Mouse (Mus musculus) bone marrow macrophage, adult 2 months (primary cell): ENCODE data around the gene Ebf1. TPM values are rescaled to one million over a fixed set of nuclear protein-coding genes. Genes with fewer than 3 reads are reported as not detected.

Experiments
- H3K27ac ChIP-seq: 2 replicates; pipeline ENCODE4 v1.5.1; 2012; ENCODE audit warnings: low read depth, low read length; ENCODE audit not compliant: insufficient read depth
- H3K4me1 ChIP-seq: 2 replicates; pipeline ENCODE4 v1.6.1; 2012; ENCODE audit warnings: low read length; ENCODE audit not compliant: control insufficient read depth, insufficient read depth
- H3K4me3 ChIP-seq: 2 replicates; pipeline ENCODE4 v1.5.1; 2012; ENCODE audit warnings: mild to moderate bottlenecking, low read length, moderate library complexity; ENCODE audit not compliant: insufficient read depth
- CTCF ChIP-seq: IDR thresholded peaks from 2 replicates; pipeline ENCODE4 v1.5.1; 2012; ENCODE audit warnings: low read depth, mild to moderate bottlenecking, low read length, moderate library complexity
- POLR2A ChIP-seq: IDR thresholded peaks from 2 replicates; pipeline ENCODE4 v1.6.1; 2012; ENCODE audit warnings: mild to moderate bottlenecking, low read depth, low read length, borderline replicate concordance
- polyA plus RNA-seq: library from polyadenylated mRNA; stranded (reverse); fragments of >200 nt; gene quantifications from 2 replicates; pipeline ENCODE4 v1.2.4, GENCODE M21; 2012; ENCODE audit not compliant: missing spikeins, insufficient read depth, insufficient read length

Gene Ebf1
- polyA plus RNA-seq, 1 experiment, result 0.32 TPM

DNA sequence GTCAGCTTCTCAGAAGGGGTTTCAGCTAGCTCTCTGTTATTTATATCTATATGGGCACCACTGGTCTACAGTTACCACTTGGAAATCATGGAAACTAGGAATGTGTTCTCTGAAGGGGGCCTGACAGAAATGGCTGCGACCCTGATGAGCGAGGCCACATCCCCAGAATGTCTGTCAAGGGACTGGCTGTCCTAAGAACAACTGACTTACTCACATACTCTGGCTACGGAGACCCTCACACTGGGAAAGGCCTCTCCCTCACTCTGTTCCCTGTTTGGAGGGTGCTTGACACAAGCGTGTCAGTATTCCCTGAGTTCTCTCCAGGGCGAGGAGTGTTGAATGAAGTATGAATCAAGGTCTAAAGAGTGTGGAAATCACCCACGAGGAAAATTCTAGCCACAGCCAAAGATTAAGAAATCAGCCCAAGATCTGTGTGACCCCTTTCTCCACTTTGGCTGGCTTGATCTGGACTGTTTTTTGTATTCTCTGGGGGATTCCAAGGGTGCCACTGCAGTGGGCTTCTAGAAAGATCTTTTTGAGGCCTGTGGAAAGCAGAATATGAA is 40.8 kb downstream of the Ebf1 start:
- TF ChIP-seq CTCF (no peak), POLR2A (no peak)
- H3K27ac ChIP-seq, result no peak overlapping the region
- no peak overlapping the region for H3K4me3 ChIP-seq
- H3K4me1 ChIP-seq, result no peaks in the 10 kb centered on the region

DNA sequence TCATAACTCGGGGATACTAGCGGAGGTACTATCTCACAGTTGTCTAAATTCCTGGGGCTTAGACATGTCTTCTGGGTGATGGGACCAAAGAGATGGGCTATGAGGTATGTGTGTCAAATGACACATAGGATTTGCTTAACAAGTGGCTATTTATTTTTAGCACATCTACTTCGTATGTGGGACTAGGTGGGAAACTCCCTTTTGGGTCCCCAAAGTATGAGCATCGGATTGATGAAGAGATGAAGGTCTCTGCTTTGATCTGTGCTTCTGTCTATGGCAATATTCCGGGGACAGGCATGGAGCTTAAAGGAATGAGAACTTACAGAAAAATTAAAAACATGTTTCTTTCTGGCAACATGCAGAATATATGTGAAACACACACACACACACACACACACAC is 44.8 kb downstream of the Ebf1 start:
- no peak overlapping the region for H3K27ac ChIP-seq
- H3K4me3 ChIP-seq, result no peak overlapping the region
- no peaks in the 10 kb centered on the region for H3K4me1 ChIP-seq
- no peak for TF ChIP-seq POLR2A
- TF ChIP-seq CTCF, result no peak

DNA sequence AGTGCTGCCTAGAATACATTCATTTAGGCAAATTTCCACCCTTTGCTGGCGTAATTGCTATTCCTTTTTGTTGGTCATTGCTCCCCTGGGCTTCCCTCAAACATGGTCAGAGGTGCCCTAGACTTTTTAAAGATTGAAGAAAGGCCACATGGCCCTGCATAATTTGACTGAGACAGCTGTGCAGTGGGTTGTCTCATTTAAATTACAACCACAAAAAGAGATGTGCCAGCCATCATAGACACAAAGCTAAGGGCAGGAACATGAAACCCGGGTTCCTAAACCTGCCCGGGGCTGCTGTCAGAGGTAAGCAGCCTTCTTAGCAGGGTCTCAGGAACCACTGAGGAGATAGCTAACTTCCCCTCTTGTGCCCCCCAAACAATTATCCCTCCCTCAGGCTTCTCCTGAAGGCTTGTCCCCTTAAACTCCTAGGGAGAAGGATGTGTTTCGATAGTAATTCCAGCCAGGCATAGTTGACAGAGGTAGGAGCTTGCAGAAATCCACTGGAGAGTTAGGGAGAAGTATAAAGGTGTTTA is 46.6 kb downstream of the Ebf1 start:
- no peak for TF ChIP-seq POLR2A
- no peak for TF ChIP-seq CTCF
- no peak overlapping the region for H3K4me3 ChIP-seq
- H3K27ac ChIP-seq, result no peak overlapping the region
- no peaks in the 10 kb centered on the region for H3K4me1 ChIP-seq

DNA sequence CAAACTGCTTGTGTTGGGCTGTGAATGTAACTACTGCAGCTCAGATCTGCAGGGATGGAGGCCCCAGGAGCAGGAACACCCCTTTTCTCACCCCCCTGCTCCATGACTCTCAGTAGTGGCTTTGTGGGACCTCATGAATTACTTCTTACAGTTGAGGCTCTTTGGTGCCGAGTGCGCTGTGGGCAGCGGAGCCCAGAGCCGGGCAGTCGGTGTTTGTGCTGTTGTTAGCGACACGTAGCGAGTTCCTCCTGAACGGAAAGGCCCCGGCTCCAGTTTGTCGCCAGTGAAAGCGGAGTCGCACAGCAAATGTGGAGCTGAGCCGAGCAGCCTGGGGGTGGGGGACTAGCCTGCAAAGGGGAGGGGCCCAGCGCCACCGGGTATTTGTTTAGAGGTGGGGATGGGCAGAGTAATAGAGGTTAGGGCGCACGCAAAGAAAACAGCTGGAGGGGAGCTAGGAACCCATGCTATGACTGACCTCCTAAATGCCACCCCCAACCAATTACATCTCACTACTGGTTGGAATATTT is 48.1 kb downstream of the Ebf1 start:
- TF ChIP-seq POLR2A (no peak), CTCF (no peak)
- H3K27ac ChIP-seq, result no peak overlapping the region
- H3K4me1 ChIP-seq, result no peaks in the 10 kb centered on the region
- H3K4me3 ChIP-seq, result no peak overlapping the region

DNA sequence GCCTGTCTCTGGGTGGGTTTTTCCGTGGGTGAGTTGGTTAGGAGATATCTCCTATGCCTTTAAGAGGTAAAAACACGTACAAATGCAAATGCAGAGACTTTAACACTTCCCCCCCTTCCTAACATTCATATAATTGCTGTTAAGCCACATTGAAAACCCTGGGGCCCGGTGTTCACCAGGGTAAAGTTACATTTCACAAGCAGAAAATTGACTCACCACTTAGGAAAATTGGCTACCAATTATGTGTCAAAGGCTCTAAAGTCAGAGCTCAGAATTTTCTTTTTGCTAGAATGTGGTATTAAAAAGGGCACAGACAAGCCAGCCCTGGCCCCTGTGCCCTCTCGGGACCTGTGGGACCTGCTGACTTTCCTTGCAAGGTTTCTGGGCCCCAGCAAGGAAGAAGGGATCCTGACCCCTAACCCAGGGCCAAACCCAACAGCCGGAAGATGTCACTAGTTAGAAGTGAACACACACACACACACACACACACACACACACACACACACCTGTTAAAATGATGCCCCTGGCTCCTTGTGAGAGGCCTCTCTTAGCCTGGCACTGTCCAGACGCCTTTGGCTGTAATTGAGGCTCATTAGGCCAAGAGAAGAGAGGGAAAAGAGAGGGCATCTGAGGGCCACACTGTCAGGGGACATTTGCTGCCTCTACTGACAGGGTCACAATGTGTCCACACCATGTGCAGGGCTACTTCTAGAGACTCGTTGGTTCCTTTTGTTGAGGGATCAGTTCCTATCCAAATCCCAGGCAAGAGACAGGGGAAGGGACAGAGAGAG is 48.8 kb downstream of the Ebf1 start:
- TF ChIP-seq POLR2A (no peak), CTCF (no peak)
- no peak overlapping the region for H3K4me3 ChIP-seq
- no peak overlapping the region for H3K27ac ChIP-seq
- H3K4me1 ChIP-seq, result no peaks in the 10 kb centered on the region

DNA sequence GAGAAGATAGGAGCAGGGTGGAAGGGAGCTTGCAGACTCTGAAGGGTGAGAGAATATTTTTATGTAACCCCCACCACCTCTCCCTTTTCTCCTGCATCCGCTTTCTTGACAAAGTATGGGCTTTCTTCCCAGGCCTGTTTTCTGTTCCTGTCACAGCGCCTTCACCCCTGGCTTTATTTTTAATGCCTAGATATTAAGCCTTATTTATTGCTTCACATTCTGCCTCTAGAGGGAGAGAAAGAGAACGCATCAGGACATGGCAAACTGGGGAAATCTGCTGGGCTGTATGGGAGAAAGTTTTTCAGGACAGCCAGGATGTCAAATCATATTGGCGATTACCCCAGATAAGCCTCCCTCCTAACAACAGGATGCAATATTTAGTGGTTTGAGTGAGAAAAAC is 49.6 kb downstream of the Ebf1 start:
- H3K27ac ChIP-seq, result no peak overlapping the region
- no peaks in the 10 kb centered on the region for H3K4me1 ChIP-seq
- no peak overlapping the region for H3K4me3 ChIP-seq
- TF ChIP-seq CTCF, result no peak
- no peak for TF ChIP-seq POLR2A

DNA sequence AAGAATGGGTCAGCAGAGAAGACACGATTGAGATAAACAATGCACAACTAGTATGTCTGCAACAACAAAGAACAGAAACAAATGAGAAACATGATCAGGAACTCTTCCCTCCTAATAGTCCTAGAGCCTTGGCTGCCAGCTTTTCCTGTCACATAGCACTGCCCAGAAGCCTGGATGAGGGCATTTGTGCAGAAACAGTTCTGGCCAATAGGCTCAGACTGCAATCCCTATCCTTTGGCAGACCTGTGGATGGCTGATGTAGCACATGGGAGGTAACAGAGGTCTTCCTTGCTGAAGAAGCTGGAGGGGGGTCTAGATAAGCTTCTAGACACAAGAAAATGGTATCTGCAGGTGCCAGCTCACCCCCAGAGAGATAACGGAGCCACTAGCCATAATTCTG is 64.2 kb downstream of the Ebf1 start:
- TF ChIP-seq POLR2A, result no peak
- TF ChIP-seq CTCF, result no peak
- H3K27ac ChIP-seq, result no peak overlapping the region
- no peaks in the 10 kb centered on the region for H3K4me1 ChIP-seq
- no peak overlapping the region for H3K4me3 ChIP-seq

DNA sequence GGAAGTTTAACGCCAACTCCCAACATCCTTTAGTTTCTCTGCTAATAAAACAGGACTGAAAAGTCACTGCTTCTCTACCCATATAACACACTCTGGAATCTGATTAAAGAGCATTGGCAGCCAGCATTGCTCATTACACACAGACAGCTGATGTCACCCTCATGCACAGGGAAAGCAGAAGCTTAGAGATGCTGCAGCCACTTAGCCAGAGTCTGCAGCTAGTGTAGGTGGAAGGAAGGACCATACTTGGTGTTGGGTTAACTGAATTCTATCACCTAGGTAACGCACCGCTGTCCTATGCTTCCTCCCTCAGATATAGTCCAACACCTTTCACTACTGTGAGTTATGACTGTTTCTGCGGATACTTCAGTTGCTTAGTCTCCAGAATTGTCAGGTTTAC is 64.9 kb downstream of the Ebf1 start:
- Histone ChIP-seq H3K4me3 (no peak overlapping the region), H3K27ac (no peak overlapping the region), H3K4me1 (no peaks in the 10 kb centered on the region)
- TF ChIP-seq CTCF (no peak), POLR2A (no peak)

DNA sequence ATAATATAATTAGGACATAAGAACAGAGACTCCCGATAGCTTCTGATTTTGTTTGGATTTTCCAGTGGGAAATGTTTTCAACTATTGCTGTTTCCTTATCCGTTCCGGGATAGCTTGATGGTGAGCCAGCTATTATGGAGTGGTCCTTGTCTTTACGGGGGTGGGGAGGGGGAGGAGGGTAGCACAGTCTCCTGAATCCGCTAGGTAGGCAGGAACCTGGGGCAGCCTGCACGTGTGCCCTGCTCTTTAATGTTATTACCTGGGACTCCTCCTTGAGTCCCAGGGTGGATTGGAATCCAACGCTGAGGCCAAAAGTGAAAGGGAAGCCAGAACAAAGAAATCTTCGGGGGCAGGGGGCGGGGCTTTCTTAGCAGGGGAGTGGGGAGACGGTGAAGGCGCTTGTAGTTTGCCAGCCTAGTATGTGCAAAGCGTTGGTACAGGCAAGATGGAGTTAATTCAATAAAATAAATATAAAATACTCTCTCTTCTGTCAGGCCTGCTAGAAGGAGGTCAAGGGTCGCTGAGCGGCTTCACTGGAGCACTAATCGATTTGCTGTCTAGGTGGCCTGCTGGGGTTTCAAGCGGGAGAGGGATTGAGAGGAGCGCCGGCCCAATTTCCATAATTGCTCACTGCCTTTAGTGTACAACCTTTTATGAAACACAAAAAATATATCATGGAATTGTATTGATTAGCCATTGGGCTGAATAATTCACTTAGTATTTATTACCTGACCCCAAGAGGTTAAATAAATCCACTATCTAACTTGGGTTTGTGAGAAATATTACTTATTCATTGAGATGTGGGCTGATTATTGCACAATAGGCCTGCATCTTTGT is 65.8 kb downstream of the Ebf1 start:
- Histone ChIP-seq H3K27ac (no peak overlapping the region), H3K4me3 (no peak overlapping the region), H3K4me1 (no peaks in the 10 kb centered on the region)
- TF ChIP-seq CTCF, result no peak
- TF ChIP-seq POLR2A, result no peak

DNA sequence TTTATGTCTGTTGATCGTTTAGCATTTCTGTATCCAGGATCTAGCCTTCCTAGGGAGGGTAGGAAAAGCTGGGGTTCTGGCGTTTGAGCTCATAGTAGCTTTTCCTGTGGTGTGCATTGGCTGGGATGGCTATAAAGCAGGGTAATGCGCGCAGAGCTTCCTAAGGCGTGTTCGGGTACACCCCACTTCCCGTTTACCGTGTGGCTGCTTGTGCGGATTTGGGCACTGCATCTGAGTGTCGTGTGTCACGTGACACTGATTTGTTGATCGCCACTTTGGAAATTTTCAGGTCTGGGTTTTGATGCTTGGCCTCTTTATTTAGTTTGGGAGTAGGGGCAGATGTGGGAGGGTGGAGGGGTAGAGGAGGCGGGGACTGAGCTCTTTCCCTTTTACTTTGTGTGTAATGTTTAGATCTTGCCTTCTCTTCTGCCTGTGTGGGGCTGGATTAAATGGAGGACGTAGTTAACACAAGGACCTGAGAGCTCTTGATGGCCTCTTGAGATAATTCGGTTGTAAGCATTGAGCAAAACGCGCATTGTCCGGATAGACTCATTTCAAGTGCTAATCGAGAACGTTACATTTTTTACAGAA is 67.5 kb downstream of the Ebf1 start:
- H3K4me3 ChIP-seq, result no peak overlapping the region
- H3K27ac ChIP-seq, result no peak overlapping the region
- no peak for TF ChIP-seq CTCF
- TF ChIP-seq POLR2A, result no peak
- H3K4me1 ChIP-seq, result no peaks in the 10 kb centered on the region
